Mouse (Mus musculus): Measurements from ENCODE around the gene Rsbn1. TPM values are rescaled to one million over a fixed set of nuclear protein-coding genes. Genes with fewer than 3 reads are reported as not detected.
A peak's percentile ranks its signal among the peaks of the same experiment; 100 is the strongest.

The Rsbn1 gene
- 17.1 and 22.2 TPM in 2 replicates for polyA plus RNA-seq (2012; rRNA removed)

DNA sequence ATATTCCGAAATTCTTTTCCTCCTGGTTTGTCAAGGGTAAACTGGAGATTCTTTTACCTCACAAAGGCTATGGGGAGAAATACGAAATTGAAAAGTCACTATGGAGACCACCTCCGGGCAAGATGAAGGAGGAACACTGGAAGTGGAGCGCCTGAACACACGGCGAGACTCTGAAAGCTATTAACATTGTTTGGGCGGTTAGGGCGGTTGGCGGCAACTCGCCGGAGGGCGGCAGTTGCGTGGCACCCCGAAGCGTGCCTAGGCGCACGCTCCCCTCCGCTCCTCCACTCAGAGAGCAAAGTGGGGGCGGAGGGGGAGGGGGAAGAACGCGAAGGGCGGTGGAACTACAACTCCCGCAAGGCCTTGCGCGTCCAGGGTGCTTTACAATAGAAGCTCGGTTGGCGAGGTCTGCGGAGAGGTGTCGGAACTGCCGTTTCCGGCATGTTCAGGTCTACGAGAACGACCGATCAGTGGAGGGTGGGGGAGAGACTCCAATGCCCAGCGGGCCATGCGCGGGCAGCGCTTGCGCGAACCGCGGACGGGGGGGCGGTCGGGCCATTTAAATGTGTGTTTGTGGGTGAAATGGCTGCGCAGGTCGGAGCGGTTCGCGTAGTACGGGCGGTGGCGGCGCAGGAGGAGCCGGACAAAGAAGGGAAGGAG lies at the start of gene Rsbn1:
Gene Rsbn1 (plus strand): TSS at position 111 of the 660 bp plus-strand sequence.
- peak; percentile 100 for DNase-seq (ENCODE audit: low read depth)
- TF ChIP-seq POLR2A (IDR thresholded peaks at IDR 0.05; ENCODE audit: borderline replicate concordance, extremely low read depth, insufficient read depth, insufficient read length, poor library complexity, severe bottlenecking) = peak; percentile 45; the same call in 1 of the 2 replicates
- peak; percentile 8; the same call in 1 of the 2 replicates for TF ChIP-seq CTCF (IDR thresholded peaks at IDR 0.05; ENCODE audit: borderline replicate concordance, extremely low read depth, insufficient read depth, insufficient read length)

DNA sequence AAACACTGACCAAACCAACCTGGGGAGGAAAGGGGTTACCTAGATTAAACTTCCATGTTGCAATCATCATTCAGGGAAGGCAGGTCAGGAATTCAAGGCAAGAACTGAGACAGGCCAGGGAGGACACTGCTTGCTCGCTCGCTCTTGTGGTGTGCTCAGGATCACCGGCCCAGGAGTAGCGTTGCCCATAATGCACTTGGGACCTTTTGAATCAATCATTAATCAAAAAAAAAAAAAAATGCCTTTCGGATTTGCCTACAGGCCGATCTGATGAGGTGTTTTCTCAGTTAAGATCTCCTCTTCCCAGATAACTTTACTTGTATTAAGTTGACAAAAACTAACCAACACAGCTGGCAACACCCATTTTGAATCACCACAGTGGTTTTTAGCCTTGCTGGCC lies 49.7 kb upstream of the Rsbn1 start:
- TF ChIP-seq CTCF (IDR thresholded peaks at IDR 0.05; ENCODE audit: borderline replicate concordance, extremely low read depth, insufficient read depth, insufficient read length) (no peak), POLR2A (IDR thresholded peaks at IDR 0.05; ENCODE audit: borderline replicate concordance, extremely low read depth, insufficient read depth, insufficient read length, poor library complexity, severe bottlenecking) (no peak)
- no peak for DNase-seq (ENCODE audit: low read depth)

DNA sequence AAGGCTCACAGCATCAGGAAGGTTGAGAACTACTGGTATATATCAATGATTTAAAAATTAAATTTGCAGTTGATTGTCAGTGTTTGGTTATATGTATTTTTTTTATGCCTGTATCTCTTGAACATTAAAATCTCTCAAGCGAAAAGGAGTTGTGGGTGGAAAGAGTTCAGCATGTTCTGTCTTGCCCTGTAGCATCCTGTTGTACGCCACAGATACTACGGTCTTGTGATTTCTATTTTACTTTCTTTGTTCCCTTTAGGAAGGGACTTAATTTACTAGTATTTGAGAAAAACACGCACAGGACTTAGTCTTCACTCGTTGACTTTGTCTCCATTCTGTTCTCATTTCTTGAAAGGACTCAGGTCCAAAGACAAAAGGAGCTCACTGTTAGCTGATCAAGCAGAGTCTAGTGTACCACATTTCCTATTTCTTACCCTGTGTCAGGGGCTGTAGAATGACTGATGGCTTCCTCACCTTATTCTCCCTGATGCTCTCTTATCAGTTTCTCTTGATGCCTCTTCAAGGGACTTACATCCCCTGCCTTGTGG lies 46.4 kb upstream of the Rsbn1 start:
- TF ChIP-seq POLR2A (IDR thresholded peaks at IDR 0.05; ENCODE audit: borderline replicate concordance, extremely low read depth, insufficient read depth, insufficient read length, poor library complexity, severe bottlenecking) (no peak), CTCF (IDR thresholded peaks at IDR 0.05; ENCODE audit: borderline replicate concordance, extremely low read depth, insufficient read depth, insufficient read length) (no peak)
- no peak for DNase-seq (ENCODE audit: low read depth)

DNA sequence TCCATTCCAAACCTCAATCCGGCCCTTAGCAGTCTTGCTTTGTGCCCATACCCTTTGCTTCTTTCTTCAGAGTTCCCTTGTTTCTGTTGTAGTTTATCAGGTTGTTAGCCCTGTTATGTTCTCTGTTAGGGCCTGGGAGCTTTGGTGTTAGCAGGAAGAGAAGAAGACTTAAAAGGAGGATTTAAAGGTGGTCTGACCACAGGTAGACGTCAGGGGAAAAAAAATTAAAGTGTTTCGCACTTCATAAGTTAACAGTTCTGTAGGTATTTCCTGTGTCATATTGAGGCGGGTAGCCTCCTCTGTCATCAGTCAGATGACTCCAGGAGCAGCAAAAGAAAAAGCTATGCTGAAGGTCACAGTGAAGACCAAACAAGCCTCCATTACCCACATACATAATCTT lies 45.9 kb upstream of the Rsbn1 start:
- no peak for TF ChIP-seq POLR2A (IDR thresholded peaks at IDR 0.05; ENCODE audit: borderline replicate concordance, extremely low read depth, insufficient read depth, insufficient read length, poor library complexity, severe bottlenecking)
- TF ChIP-seq CTCF (IDR thresholded peaks at IDR 0.05; ENCODE audit: borderline replicate concordance, extremely low read depth, insufficient read depth, insufficient read length) = no peak
- DNase-seq (ENCODE audit: low read depth) = no peak

DNA sequence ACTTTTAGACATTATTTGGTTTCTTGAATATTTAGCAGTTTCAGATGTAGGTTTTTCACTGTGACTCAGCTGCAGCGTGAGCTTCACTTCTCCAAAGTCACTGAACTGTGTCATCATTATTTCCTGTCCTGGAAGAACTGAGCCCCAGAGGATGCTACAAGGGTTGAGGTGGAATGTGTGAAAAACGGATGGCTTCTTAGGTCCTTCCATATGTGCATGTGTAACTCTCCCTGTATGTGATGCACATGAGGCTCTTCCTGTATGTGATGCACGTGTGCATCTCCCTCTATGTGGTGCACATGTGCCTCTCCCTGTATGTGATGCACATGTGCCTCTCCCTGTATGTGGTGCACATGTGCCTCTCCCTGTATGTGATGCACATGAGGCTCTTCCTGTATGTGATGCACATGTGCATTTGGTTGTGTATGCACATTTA lies 41.2 kb upstream of the Rsbn1 start:
- DNase-seq (ENCODE audit: low read depth) = no peak
- no peak for TF ChIP-seq POLR2A (IDR thresholded peaks at IDR 0.05; ENCODE audit: borderline replicate concordance, extremely low read depth, insufficient read depth, insufficient read length, poor library complexity, severe bottlenecking)
- no peak for TF ChIP-seq CTCF (IDR thresholded peaks at IDR 0.05; ENCODE audit: borderline replicate concordance, extremely low read depth, insufficient read depth, insufficient read length)

DNA sequence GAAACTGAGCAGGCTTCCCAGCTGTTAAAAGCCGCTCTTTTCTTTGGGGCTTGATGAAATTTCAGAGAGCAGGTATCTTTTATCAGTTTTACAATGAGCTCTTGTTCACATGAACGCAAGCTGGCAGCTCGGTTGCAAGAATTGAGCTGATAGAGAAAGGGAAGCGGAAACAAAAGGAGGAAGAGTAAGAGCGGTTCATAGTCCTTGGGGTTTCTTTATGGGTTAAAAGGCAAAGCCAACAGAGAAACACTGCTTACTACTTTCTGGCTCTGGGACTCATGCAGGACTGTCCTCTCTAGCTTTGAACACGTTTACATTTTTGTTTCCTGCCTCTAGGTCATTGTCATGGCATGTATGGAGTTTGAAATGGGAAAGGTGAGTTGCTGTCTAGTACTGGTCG lies 39.6 kb upstream of the Rsbn1 start:
- no peak for DNase-seq (ENCODE audit: low read depth)

DNA sequence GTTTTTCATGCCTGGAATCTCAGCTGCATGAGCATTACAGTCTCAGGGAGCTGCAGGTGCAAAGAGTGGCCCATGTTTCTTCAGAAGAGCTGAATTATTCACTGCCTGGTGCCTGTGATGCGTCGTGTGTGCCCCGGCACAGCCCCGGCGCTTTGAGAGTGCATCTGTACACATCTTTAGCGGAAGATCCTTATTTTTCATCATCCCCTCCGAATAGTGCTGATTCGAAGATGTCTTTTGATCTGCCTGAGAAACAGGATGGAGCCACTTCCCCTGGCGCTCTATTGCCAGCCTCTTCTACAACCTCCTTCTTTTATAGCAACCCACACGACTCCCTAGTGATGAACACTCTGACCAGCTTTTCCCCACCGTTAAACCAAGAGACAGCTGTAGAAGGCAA lies 28.0 kb upstream of the Rsbn1 start:
- peak; percentile 5 for DNase-seq (ENCODE audit: low read depth)
- TF ChIP-seq POLR2A (IDR thresholded peaks at IDR 0.05; ENCODE audit: borderline replicate concordance, extremely low read depth, insufficient read depth, insufficient read length, poor library complexity, severe bottlenecking) (no peak), CTCF (IDR thresholded peaks at IDR 0.05; ENCODE audit: borderline replicate concordance, extremely low read depth, insufficient read depth, insufficient read length) (no peak)

More for the DNA sequence above, 39.6 kb upstream of the Rsbn1 start:
- no peak for TF ChIP-seq CTCF (IDR thresholded peaks at IDR 0.05; ENCODE audit: borderline replicate concordance, extremely low read depth, insufficient read depth, insufficient read length)
- no peak for TF ChIP-seq POLR2A (IDR thresholded peaks at IDR 0.05; ENCODE audit: borderline replicate concordance, extremely low read depth, insufficient read depth, insufficient read length, poor library complexity, severe bottlenecking)

DNA sequence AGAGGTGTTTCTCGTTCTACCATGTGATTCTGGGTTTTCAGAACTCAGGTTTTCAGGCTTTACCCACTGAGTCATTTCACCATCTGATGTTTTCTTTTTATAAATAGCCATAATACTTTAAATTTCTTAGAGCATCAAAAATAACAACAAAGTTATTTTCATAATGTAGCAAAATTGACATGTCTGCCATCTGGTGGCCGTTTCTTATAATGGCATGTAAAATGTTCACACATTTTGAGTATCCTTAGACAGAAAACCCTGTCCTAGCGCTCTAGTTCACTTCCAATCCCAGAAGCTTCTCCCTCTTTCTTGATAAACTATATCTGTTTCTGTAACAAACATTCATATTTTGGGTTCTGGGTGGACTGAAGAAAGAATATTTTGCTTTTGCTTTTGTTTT lies 26.3 kb upstream of the Rsbn1 start:
- peak; percentile 67 for DNase-seq (ENCODE audit: low read depth)
- no peak for TF ChIP-seq POLR2A (IDR thresholded peaks at IDR 0.05; ENCODE audit: borderline replicate concordance, extremely low read depth, insufficient read depth, insufficient read length, poor library complexity, severe bottlenecking)
- no peak for TF ChIP-seq CTCF (IDR thresholded peaks at IDR 0.05; ENCODE audit: borderline replicate concordance, extremely low read depth, insufficient read depth, insufficient read length)

DNA sequence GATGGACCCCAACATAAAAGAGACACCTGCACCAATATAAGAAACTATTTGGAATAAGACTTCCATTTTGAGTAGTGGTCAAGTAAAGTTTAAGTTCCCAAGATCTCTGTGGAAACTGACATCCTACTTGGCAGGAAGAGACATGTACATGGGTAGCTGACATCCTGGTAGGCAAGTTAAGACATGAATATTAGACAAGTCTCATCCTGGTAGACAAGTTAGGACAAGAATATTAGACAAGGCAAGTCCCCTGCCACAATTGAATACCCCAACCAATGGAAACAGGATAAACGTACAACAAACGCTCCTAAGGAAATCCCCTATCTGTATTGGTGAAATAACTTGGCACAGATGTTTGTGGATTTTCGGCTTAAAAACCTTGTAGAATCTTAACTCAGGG lies 20.5 kb upstream of the Rsbn1 start:
- no peak for DNase-seq (ENCODE audit: low read depth)
- TF ChIP-seq POLR2A (IDR thresholded peaks at IDR 0.05; ENCODE audit: borderline replicate concordance, extremely low read depth, insufficient read depth, insufficient read length, poor library complexity, severe bottlenecking) = no peak
- no peak for TF ChIP-seq CTCF (IDR thresholded peaks at IDR 0.05; ENCODE audit: borderline replicate concordance, extremely low read depth, insufficient read depth, insufficient read length)

DNA sequence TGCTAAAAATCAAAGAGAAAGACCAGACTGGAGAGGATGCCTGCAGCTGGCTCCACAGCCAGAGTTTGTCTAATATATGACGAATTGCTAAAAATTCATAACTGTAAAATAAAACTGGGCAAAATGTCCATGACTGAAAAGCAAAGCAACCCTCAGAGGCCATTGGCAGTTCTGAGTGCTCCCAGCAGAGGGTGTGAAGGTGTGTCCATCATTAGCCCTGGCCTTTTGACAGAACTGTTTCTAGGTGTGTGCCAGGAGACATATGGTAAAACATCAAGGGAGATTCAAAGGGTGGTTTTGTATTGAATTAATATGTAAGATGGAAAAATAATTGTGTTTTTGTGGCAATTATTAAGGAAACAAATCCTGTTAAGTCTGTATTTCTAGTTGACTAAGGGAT lies 9.2 kb upstream of the Rsbn1 start:
- TF ChIP-seq POLR2A (IDR thresholded peaks at IDR 0.05; ENCODE audit: borderline replicate concordance, extremely low read depth, insufficient read depth, insufficient read length, poor library complexity, severe bottlenecking) = no peak
- peak; percentile 46; the same call in 1 of the 2 replicates for TF ChIP-seq CTCF (IDR thresholded peaks at IDR 0.05; ENCODE audit: borderline replicate concordance, extremely low read depth, insufficient read depth, insufficient read length)
- DNase-seq (ENCODE audit: low read depth) = no peak

DNA sequence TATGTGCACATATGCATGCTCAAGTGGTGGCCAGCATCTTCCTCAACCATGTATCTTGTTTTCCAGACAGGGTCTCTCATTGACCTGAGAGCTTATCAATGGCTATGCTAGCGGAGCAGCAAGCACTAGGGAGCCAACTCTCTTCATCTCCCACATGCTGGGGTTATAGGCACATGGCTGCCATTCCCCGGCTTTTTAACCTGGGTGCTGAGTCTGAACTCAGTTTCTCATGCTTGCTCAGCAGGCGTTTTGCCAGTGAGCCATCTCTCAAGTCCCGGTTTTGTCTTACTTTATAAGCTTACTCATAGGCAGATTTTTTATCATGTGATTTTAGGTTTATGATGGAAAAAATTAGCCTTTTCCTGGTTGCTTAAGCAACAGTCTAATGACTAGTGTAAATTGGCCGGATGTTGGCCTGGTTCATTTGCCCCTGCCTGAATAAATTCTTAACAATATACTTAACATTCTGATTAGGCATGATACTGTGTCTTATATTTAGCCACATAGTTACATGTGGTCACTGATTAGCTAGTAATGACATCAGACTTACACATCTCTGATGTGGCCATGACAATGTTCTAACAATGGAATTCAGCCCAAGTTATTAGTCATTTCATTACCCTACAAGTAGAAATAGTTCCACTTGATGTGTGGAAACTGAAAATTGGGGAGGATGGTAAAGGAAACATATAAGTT lies 6.4 kb upstream of the Rsbn1 start:
- TF ChIP-seq POLR2A (IDR thresholded peaks at IDR 0.05; ENCODE audit: borderline replicate concordance, extremely low read depth, insufficient read depth, insufficient read length, poor library complexity, severe bottlenecking) = no peak
- TF ChIP-seq CTCF (IDR thresholded peaks at IDR 0.05; ENCODE audit: borderline replicate concordance, extremely low read depth, insufficient read depth, insufficient read length) = no peak
- no peak for DNase-seq (ENCODE audit: low read depth)
